22 mouse cellular contexts compared by ENCODE assay signal in genomic region chr1:181314301-181314700, GRCm38 (mm10). TPM values are rescaled to one million over a fixed set of nuclear protein-coding genes. Genes with fewer than 3 reads are reported as not detected.
DNase-seq lines count a peak whose midpoint lies in the region; ATAC-seq lines count a peak whose summit lies in the region.
"Had no signal": no experiment of that assay in that cellular context is flagged by ENCODE, and none has a peak within 500 bp of the region (broad histone marks: within the 10 kb centered on the region; RNA-seq: fewer than 3 reads in every experiment).

No protein-coding gene starts in this region.

- no peaks in the 10 kb centered on the region for H3K27me3 ChIP-seq in limb, embryonic 12.5 days
- H3K27me3 ChIP-seq in limb, embryonic 10.5 days (ENCODE audit: low read depth, poor library complexity, severe bottlenecking) = no peaks in the 10 kb centered on the region
- H3K27me3 ChIP-seq in embryonic facial prominence, embryonic 14.5 days (replicated peaks; ENCODE audit: control insufficient read depth, insufficient read depth, low read length) = no peaks in the 10 kb centered on the region
- H3K27me3 ChIP-seq: embryonic facial prominence, embryonic 12.5 days; forebrain, embryonic 12.5 days had no signal

- 81% methylated on average over 10 of the region's 10 CpGs for WGBS in limb, embryonic 12.5 days
- 86% methylated on average over 10 of the region's 10 CpGs for WGBS in limb, embryonic 10.5 days
- WGBS in embryonic facial prominence, embryonic 14.5 days = 59% methylated on average over 10 of the region's 10 CpGs

- H3K27ac ChIP-seq in limb, embryonic 12.5 days = no peak overlapping the region
- H3K27ac ChIP-seq in limb, embryonic 10.5 days = no peak overlapping the region
- no peak overlapping the region; the same call in 1 of the 2 replicates for H3K27ac ChIP-seq in embryonic facial prominence, embryonic 14.5 days (replicated peaks; ENCODE audit: low read depth, low read length)
- H3K27ac ChIP-seq: embryonic facial prominence, embryonic 12.5 days; forebrain, embryonic 10.5 days; forebrain, embryonic 12.5 days had no signal

- no peak overlapping the region for H3K9ac ChIP-seq in limb, embryonic 12.5 days (replicated peaks)
- no peak overlapping the region for H3K9ac ChIP-seq in embryonic facial prominence, embryonic 14.5 days (ENCODE audit: low read depth, low read length)
- H3K9ac ChIP-seq: embryonic facial prominence, embryonic 12.5 days; forebrain, embryonic 12.5 days had no signal

- H3K4me1 ChIP-seq in limb, embryonic 12.5 days (replicated peaks) = no peaks in the 10 kb centered on the region
- 0 out of 2 replicates have a peak, but pooled peaks cover 4% of the 10 kb centered on the region for H3K4me1 ChIP-seq in limb, embryonic 10.5 days
- H3K4me1 ChIP-seq in embryonic facial prominence, embryonic 14.5 days (ENCODE audit: control insufficient read depth, insufficient read depth, low read length) = no peaks in the 10 kb centered on the region
- H3K4me1 ChIP-seq: forebrain, embryonic 10.5 days; forebrain, embryonic 12.5 days had no signal

- H3K4me2 ChIP-seq in limb, embryonic 12.5 days = no peak overlapping the region
- H3K4me2 ChIP-seq in embryonic facial prominence, embryonic 14.5 days (ENCODE audit: low read depth, low read length) = no peak overlapping the region
- H3K4me2 ChIP-seq: embryonic facial prominence, embryonic 12.5 days; forebrain, embryonic 12.5 days had no signal

- no peaks in the 10 kb centered on the region for H3K36me3 ChIP-seq in limb, embryonic 12.5 days
- no peaks in the 10 kb centered on the region for H3K36me3 ChIP-seq in limb, embryonic 10.5 days
- no peaks in the 10 kb centered on the region for H3K36me3 ChIP-seq in embryonic facial prominence, embryonic 14.5 days (ENCODE audit: control insufficient read depth, insufficient read depth, low read length)
- H3K36me3 ChIP-seq: embryonic facial prominence, embryonic 12.5 days; forebrain, embryonic 10.5 days; forebrain, embryonic 12.5 days had no signal

- H3K4me3 ChIP-seq in limb, embryonic 12.5 days (replicated peaks) = no peak overlapping the region
- no peak overlapping the region for H3K4me3 ChIP-seq in limb, embryonic 10.5 days
- no peak overlapping the region for H3K4me3 ChIP-seq in embryonic facial prominence, embryonic 14.5 days (ENCODE audit: low read depth, low read length)
- H3K4me3 ChIP-seq: embryonic facial prominence, embryonic 12.5 days; erythroblast, embryonic 14.5 days; forebrain, embryonic 10.5 days; forebrain, embryonic 12.5 days had no signal

- peak; percentile 83 for DNase-seq in heart, adult 11 months
- DNase-seq in heart, postnatal 36 days = no peak
- DNase-seq in limb, embryonic 10.5 days (ENCODE audit: low spot score) = no peak
- DNase-seq in embryonic facial prominence, embryonic 14.5 days (ENCODE audit: low spot score) = peak; percentile 68
- DNase-seq in cerebellum, postnatal 25 days = no peak
- no peak for DNase-seq in spleen, postnatal 10 days (ENCODE audit: low spot score in 2 of 2)
- DNase-seq: adrenal gland, adult 2 months; adrenal gland, postnatal 10 days; adrenal gland, postnatal 25 days; cerebellum, adult 11 months; cerebellum, adult 18-20 months; cerebellum, adult 8-10 months; cerebellum, adult 9-11 months; cerebellum, postnatal 14 days had no signal

- intact Hi-C loops in heart, postnatal 36 days (cut with DNase I) = no loop called here

- ATAC-seq in limb, embryonic 12.5 days (ENCODE audit: insufficient number of reproducible peaks, insufficient read depth, low FRiP score, low TSS enrichment, low read depth) = 0 out of 2 replicates have a peak, but pooled peaks have one; percentile 37
- ATAC-seq in embryonic facial prominence, embryonic 14.5 days (ENCODE audit: low read depth) = no peak
- ATAC-seq: forebrain, embryonic 14.5 days; forebrain, embryonic 16.5 days had no signal

- H3K9me3 ChIP-seq in limb, embryonic 12.5 days = no peaks in the 10 kb centered on the region
- no peaks in the 10 kb centered on the region for H3K9me3 ChIP-seq in limb, embryonic 10.5 days (replicated peaks)
- no peaks in the 10 kb centered on the region for H3K9me3 ChIP-seq in embryonic facial prominence, embryonic 14.5 days (ENCODE audit: control insufficient read depth, low read length)
- H3K9me3 ChIP-seq: embryonic facial prominence, embryonic 12.5 days; forebrain, embryonic 10.5 days; forebrain, embryonic 12.5 days had no signal

RNA-seq across cellular contexts. Expression of gene Cnih3, which starts 38.1 kb away (rescaled TPM):
- total RNA-seq in heart, postnatal 36 days (2021) = not detected
- polyA plus RNA-seq in limb, embryonic 12.5 days (2016; fragmentation: Nextera tagmentation; extraction: Ambion mirVana) = 0.77 and 1.1 TPM in 2 replicates
- polyA plus RNA-seq in limb, embryonic 10.5 days (2016; fragmentation: Nextera tagmentation; extraction: Ambion mirVana) = 0.16 and 0.33 TPM in 2 replicates
- polyA plus RNA-seq in embryonic facial prominence, embryonic 14.5 days (2014; fragmentation: Nextera tagmentation; extraction: Ambion mirVana) = 1.3 and 1.6 TPM in 2 replicates
- total RNA-seq: adrenal gland, adult 2 months; adrenal gland, postnatal 10 days; adrenal gland, postnatal 25 days; MEL had no signal
- polyA plus RNA-seq: adrenal gland, adult 2 months; erythroblast, embryonic 14.5 days had no signal

Comparison
In these comparisons a context has a peak if more than half of its experiments do, and no peak if none do; other contexts are left out.
1. DNase-seq: peak in heart, adult 11 months (single experiment) and embryonic facial prominence, embryonic 14.5 days (single experiment); none in heart, postnatal 36 days (0 of 2), limb, embryonic 10.5 days (single experiment), cerebellum, postnatal 25 days (0 of 2) and spleen, postnatal 10 days (0 of 2).